Mouse (Mus musculus): Measurements from ENCODE around the gene Fgd3. TPM values are rescaled to one million over a fixed set of nuclear protein-coding genes. Genes with fewer than 3 reads are reported as not detected.

The Fgd3 gene
- total RNA-seq, 2 experiments from 2014 or later = 6.6 to 8.9 TPM

DNA sequence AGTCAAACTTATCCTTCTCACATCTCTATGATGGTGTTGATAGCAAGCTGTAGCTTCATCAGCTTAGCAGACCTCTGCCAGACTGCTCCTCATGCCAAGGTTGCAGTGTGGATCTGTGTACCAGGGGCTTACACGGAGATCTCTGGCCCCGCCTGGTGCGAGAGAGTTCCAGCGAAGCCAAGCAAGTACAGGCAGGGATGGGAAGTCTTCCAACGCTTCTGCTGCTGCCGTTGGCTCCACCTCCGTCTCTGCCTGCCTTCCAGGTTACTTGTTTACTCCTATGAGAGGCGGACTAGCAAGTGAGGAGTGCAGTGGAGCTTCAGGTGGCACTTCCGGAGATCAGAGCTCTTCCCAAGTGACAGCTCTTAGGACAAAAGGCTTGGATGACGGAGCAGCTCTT lies 95.8 kb downstream of the Fgd3 start:
- no peak for ATAC-seq (replicated peaks; ENCODE audit: poor library complexity, severe bottlenecking)

DNA sequence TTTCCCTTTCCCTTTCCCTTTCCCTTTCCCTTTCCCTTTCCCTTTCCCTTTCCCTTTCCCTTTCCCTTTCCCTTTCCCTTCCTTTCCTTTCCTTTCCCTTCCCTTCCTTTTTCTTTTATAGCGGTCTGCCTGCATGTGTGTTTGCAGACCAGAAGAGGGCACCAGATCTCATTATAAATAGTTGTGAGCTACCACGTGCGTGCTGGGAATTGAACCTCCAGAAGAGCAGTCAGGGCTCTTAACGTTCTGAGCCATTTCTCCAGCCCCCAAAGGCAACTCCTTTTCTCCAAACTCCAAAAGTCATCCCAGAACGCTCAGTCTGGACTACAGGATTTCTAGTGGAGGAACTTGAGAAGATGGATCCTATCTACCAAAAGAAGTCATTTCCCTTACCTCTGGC lies 99.2 kb downstream of the Fgd3 start:
- ATAC-seq (replicated peaks; ENCODE audit: poor library complexity, severe bottlenecking) = no peak

DNA sequence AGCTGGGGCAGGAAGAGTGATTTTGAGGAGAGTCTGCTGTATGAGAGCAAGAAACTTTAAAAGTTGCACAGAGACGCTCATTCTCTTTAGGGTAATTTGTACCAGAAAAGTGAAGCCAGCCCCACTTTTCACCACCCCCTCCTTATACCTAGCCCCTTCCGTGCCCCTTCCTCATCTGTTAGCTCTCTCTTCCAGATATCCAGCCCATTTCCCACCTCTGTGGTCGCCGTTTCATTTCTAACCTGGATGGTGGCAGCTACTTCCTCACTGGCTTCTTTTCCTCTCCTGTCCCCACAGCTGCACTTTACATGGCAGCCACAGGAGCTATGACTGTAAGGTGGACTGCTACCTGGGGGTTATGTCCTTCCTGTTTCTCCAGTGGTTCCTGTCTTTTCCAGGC lies 100.7 kb downstream of the Fgd3 start:
- ATAC-seq (replicated peaks; ENCODE audit: poor library complexity, severe bottlenecking) = no peak

GRCm38 (mm10) chr13:49218651-49219050 lies 101.5 kb downstream of the Fgd3 start:
- ATAC-seq (replicated peaks; ENCODE audit: poor library complexity, severe bottlenecking) = no peak

GRCm38 (mm10) chr13:49216808-49217561 lies 103.1 kb downstream of the Fgd3 start:
- no peak for ATAC-seq (replicated peaks; ENCODE audit: poor library complexity, severe bottlenecking)

GRCm38 (mm10) chr13:49216220-49216552 lies 103.9 kb downstream of the Fgd3 start:
- no peak for ATAC-seq (replicated peaks; ENCODE audit: poor library complexity, severe bottlenecking)

DNA sequence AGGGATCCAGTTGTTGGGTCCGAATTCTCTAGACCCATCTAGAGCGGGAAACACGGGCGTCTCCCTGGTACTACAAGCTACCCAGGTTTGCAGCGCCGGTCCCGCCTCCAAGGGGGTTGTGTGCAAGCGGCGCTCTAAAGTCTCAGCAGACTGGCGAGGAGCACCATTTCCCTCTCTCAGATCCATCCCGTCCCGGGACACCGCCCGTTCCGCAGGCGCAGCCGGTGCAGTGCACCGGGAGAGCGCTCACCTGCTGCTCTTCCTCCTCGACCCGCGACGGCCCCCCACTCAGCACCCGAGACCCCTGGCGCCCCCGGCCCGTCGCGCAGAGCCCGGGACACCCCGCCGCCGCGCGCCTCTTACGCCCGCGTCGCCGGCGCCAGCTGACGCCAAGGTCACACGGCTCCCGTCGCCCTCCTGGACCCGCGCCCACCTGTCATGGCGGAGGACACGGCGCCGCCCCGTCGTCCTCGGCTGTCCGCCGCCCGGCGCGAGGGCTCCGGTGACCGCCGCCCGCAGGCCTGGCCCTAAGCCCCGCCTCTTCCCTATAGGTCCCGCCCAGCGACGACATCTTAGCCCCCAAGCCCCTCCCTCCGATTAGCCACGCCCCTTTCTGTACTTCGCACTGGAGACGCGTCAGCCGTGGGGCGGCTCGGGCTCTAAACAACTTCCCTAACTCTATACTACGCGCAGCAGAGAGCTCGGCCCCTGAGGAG lies 104.4 kb downstream of the Fgd3 start, which contains the start of gene Card19:
Card19 (minus strand) TSS at position 534 of the 716 bp plus-strand sequence.
- ATAC-seq (replicated peaks; ENCODE audit: poor library complexity, severe bottlenecking) = peak; percentile 82

GRCm38 (mm10) chr13:49215128-49215503 lies 105.0 kb downstream of the Fgd3 start:
- ATAC-seq (replicated peaks; ENCODE audit: poor library complexity, severe bottlenecking) = no peak

DNA sequence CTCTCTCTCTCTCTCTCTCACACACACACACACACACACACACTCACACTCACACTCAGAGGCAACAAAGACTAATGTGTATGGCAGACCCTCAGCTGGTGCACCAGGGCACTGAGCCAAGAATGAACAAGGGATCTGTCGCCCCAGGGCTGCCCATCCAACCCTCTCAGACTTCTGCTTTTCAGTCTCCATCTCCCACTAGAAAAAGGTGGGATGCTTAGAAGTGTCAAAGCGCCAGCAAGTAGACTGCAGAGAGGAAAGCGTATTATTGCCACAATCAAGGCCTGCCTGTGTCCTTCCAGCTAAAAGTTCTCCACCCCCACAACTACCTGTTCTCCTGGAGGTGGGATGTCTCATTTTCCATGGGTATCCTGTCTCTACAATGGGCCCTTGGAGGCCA lies 105.7 kb downstream of the Fgd3 start:
- ATAC-seq (replicated peaks; ENCODE audit: poor library complexity, severe bottlenecking) = 0 out of 2 replicates have a peak, but pooled peaks have one; percentile 10

DNA sequence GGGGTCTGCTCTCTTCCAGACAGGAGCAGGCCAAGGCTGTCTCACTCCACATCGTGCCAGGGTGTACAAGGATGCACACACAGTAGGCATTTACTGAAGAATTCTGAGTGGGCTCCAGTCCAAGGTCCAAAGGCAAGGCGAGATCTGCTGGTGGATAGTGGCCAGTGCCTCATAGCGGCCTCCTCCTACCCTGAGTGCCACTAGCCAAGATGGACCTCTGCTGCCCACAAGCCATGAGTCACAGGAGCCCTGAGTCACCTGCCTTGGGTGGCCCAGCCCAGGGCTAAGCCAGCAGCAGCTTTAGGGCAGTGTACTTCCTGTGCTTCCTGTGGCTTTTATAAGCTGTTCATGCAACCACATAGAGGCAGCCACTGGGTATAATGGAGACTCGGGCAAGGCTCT lies 106.6 kb downstream of the Fgd3 start:
- peak; percentile 64 for ATAC-seq (replicated peaks; ENCODE audit: poor library complexity, severe bottlenecking)

DNA sequence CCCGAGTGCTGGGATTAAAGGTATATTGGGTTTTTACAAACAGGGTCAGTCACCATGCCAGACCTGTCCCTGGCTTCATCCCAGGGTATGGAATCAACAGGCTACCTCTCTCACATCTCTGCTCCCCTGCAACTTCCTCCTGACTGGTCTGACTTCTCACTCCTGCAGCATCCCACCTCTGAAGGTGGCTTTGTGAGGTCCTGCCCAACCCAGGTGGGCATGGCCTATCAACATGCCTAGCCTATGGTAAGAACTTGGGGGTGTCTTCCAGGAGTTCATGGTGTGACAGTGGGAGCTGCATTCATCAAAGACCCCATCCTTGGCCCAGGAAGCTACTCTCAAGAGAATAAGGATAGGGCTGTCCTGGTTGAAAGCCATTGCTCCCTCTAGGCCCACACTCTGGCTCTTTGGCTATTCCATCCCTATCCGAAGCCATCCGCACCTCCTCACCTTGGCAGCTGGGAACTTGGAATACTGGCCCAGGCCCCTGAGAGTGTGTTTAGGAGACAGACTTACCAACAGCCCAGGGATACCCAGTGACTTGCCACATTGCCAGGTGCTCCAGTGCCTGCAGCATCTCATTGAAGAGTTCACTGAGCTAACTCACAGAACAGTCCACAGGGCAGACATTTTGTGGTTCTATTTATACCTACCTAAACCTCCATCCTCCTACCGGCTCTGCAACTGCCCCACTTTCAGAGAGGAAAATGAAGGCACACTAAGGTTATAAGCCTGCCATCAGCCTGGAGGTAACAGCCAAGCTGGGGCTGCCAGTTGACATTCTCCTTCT lies 107.2 kb downstream of the Fgd3 start:
- no peak for ATAC-seq (replicated peaks; ENCODE audit: poor library complexity, severe bottlenecking)

Other genes starting within 250 kb of the Fgd3 start
- not detected in 2 replicates for gene Wnk2, start 172.3 kb downstream of the Fgd3 start, total RNA-seq (2014; fragmentation: Nextera tagmentation)
- gene Wnk2, start 172.3 kb downstream of the Fgd3 start, total RNA-seq (2017) = not detected in 2 replicates
- gene Ninj1, start 132.8 kb downstream of the Fgd3 start, total RNA-seq (2014; fragmentation: Nextera tagmentation) = 52.5 and 96.9 TPM in 2 replicates
- 44.6 and 48.6 TPM in 2 replicates for gene Ninj1, start 132.8 kb downstream of the Fgd3 start, total RNA-seq (2017)
- 24.3 and 26.4 TPM in 2 replicates for gene Card19, start 104.3 kb downstream of the Fgd3 start, total RNA-seq (2014; fragmentation: Nextera tagmentation)
- gene Card19, start 104.3 kb downstream of the Fgd3 start, total RNA-seq (2017) = 22.3 and 22.4 TPM in 2 replicates
- 6.8 and 9.0 TPM in 2 replicates for gene Susd3, start 71.6 kb downstream of the Fgd3 start, total RNA-seq (2014; fragmentation: Nextera tagmentation)
- gene Susd3, start 71.6 kb downstream of the Fgd3 start, total RNA-seq (2017) = 3.0 and 5.7 TPM in 2 replicates
- 13.8 and 13.9 TPM in 2 replicates for gene Bicd2, start 21.3 kb upstream of the Fgd3 start, total RNA-seq (2014; fragmentation: Nextera tagmentation)
- gene Bicd2, start 21.3 kb upstream of the Fgd3 start, total RNA-seq (2017) = 20.6 and 22.8 TPM in 2 replicates
- gene Ippk, start 100.9 kb upstream of the Fgd3 start, total RNA-seq (2014; fragmentation: Nextera tagmentation) = 6.3 and 6.5 TPM in 2 replicates
- 13.8 and 19.4 TPM in 2 replicates for gene Ippk, start 100.9 kb upstream of the Fgd3 start, total RNA-seq (2017)
- gene Tes3-ps, start 173.0 kb upstream of the Fgd3 start, total RNA-seq (2014; fragmentation: Nextera tagmentation) = 0.28 and 1.0 TPM in 2 replicates
- 3.1 and 5.6 TPM in 2 replicates for gene Tes3-ps, start 173.0 kb upstream of the Fgd3 start, total RNA-seq (2017)
- gene Ecm2, start 184.5 kb upstream of the Fgd3 start, total RNA-seq (2014; fragmentation: Nextera tagmentation) = 0.17 TPM in 1 of 2 replicates, not detected in the other
- 0.26 TPM in 1 of 2 replicates, not detected in the other for gene Ecm2, start 184.5 kb upstream of the Fgd3 start, total RNA-seq (2017)
- gene Aspn, start 224.1 kb upstream of the Fgd3 start, total RNA-seq (2014; fragmentation: Nextera tagmentation) = not detected in 2 replicates
- not detected in 2 replicates for gene Aspn, start 224.1 kb upstream of the Fgd3 start, total RNA-seq (2017)